Mouse (Mus musculus) G1E (cell line): ENCODE results near the gene Patj.

Source experiments
- CTCF ChIP-seq: IDR thresholded peaks from 2 replicates; pipeline ENCODE4 v1.5.1; 2012; ENCODE audit warnings: low read depth, low read length, inconsistent platforms, mixed read lengths
- GATA1 ChIP-seq: IDR thresholded peaks from 2 replicates; pipeline ENCODE4 v1.6.1; 2012; ENCODE audit warnings: borderline replicate concordance, low read length, inconsistent platforms, mixed read lengths
- GATA2 ChIP-seq: IDR thresholded peaks from 2 replicates; pipeline ENCODE4 v1.6.1; 2012; ENCODE audit warnings: low read depth, low read length, inconsistent platforms, borderline replicate concordance
- POLR2AphosphoS5 ChIP-seq: IDR thresholded peaks from 2 replicates; pipeline ENCODE4 v1.6.1; 2012; ENCODE audit warnings: low read depth, low read length, inconsistent platforms; ENCODE audit not compliant: insufficient replicate concordance
- TAL1 ChIP-seq: conservative IDR thresholded peaks from 2 replicates; pipeline ENCODE4 v1.6.1; 2012; ENCODE audit warnings: low read depth, low read length, inconsistent platforms, mixed read lengths

DNA sequence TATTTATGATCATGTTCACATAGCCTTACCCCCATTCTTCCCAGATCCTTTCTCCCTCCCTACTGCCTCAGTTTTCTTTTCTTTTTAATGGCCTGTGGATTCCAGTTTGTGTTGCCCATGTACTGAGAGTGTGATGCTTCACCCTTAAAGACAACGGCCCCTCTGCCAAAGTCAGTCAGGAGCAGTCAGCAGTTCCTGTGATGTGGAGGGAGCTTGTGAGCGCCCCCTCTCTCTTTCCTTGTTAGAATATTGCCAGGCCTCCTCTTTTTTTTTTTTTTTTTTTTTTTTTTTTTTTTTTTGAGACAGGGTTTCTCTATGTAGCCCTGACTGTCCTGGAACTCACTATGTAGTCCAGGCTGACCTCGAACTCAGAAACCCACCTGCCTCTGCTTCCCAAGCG, 91.3 kb downstream of the Patj start:
- TF ChIP-seq CTCF: no peak
- no peak for TF ChIP-seq GATA2
- no peak for TF ChIP-seq TAL1
- TF ChIP-seq GATA1: no peak
- TF ChIP-seq POLR2AphosphoS5: no peak
